Mouse (Mus musculus) kidney, postnatal 36 days (tissue): Measurements from ENCODE around the gene Snurf.
A peak's percentile ranks its signal among the peaks of the same experiment; 100 is the strongest.

Source experiments
- DNase-seq, 2 experiments: peaks; one replicate each; pipeline ENCODE4 v3.0.0; 2021 to 2022; ENCODE audit warnings: mixed read lengths in 2 of 2

Gene Snurf

GRCm38 (mm10) chr7:60004606-60005330, at the start of gene Snurf, which contains the start of gene Gm38393:
Snurf (minus strand) TSS chr7:60005049.
Gm38393 (minus strand) TSS chr7:60005064.
- peak; percentile 71 to 81 for DNase-seq

GRCm38 (mm10) chr7:60047481-60048201, 42.8 kb upstream of the Snurf start:
- no peak for DNase-seq

- no peak for DNase-seq
These were observed 8.3 kb upstream of the Snurf start for GRCm38 (mm10) chr7:60013186-60013585.

GRCm38 (mm10) chr7:60007727-60008360, 3.0 kb upstream of the Snurf start:
- no peak for DNase-seq

DNA sequence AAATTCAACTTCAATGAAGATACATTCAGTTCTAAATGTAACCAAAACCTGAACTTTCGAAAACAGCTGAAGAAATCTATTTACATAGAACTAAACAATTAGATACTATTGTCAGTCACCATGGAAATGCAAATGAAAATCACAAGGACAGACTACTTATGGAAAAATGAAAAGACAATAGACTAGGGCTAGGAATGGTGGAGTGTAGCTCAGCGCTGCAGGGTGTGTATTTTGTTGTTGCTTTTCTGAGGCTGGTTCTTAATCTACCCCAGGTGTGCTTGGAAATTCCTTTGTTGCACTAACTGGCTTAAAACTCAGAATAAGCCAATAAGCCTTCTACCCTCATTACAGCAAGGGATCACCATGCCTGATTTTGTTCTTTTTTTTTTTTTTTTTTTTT, 1.4 kb upstream of the Snurf start:
- no peak for DNase-seq

- DNase-seq: peak; percentile 1 to 39
These were observed 786 bp downstream of the Snurf start for GRCm38 (mm10) chr7:60003921-60004605.

DNA sequence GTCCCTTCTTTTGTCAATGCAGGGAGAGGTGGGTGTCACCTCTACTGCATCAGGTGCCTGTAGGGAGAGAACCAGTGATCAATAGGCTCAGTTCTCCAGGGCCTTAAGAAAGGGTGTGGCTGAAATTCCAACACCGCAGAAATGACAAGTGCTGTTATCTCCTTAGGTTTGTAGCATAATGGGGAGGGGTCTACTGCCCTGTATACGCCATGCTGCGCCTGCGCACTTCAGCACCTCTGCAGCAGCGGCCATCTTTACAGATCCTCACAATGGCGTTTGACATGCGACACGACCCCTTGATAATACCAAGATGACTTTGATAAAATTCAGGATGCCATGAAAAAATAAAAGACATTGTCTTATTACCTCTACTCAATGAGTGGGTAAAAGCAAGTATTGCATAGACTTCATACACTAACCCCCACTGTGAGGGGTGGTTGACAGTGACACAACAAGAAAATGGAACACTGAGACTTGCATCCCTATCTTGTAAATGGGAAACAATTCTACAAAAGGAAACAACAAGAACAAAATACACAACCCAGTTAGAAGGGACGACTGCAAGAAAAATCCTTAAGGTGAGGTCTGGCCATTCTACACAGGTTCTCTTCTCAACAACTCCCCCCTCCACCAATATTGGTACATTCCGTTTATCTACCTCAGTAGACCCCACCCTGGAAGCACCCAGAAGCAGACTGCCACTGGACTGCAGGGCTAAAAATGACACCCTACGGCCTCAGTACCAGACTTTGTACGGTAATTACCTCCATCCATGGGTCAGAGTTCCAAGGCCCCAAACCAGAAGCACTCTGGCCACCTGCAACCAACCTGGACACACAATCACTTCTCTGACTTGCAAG, 1.6 kb downstream of the Snurf start:
- peak; percentile 3 to 18 for DNase-seq

GRCm38 (mm10) chr7:59978646-59979045, 26.2 kb downstream of the Snurf start:
- DNase-seq: no peak
